Mouse (Mus musculus): ENCODE results near the gene Fam183b. TPM values are rescaled to one million over a fixed set of nuclear protein-coding genes. Genes with fewer than 3 reads are reported as not detected.
"Not testable (repeated sequence)": the region's sequence is repeated elsewhere in the genome, so short reads cannot be mapped to it uniquely, and the experiment has no call there.

Gene Fam183b
- polyA plus RNA-seq, 1 experiment from 2014 or later, result 0.37 TPM

GRCm38 (mm10) chr11:58829764-58830163 is 28.0 kb upstream of the Fam183b start:
- Histone ChIP-seq H3K9me3 (replicated peaks; ENCODE audit: low read length) (no peaks in the 10 kb centered on the region), H3K4me1 (replicated peaks; ENCODE audit: insufficient read depth, low read length) (no peaks in the 10 kb centered on the region), H3K36me3 (ENCODE audit: insufficient read depth, low read length) (no peaks in the 10 kb centered on the region), H3K9ac (ENCODE audit: low read depth, low read length) (no peak overlapping the region), H3K27me3 (ENCODE audit: insufficient read depth, low read length) (no peaks in the 10 kb centered on the region), H3K4me2 (ENCODE audit: low read length) (no peak overlapping the region), H3K4me3 (replicated peaks; ENCODE audit: low read depth, low read length) (no peak overlapping the region), H3K27ac (no peak overlapping the region)
- WGBS, result 79% methylated on average over 3 of the region's 3 CpGs
- no peak for ATAC-seq (replicated peaks; ENCODE audit: low FRiP score, low read depth)
- no peak for TF ChIP-seq CTCF (IDR thresholded peaks at IDR 0.05; ENCODE audit: low read depth)
- DNase-seq (ENCODE audit: low spot score), result no peak

- not testable (repeated sequence) for H3K27me3 ChIP-seq (ENCODE audit: insufficient read depth, low read length); H3K27ac ChIP-seq; H3K4me3 ChIP-seq (replicated peaks; ENCODE audit: low read depth, low read length); ATAC-seq (replicated peaks; ENCODE audit: low FRiP score, low read depth); DNase-seq (ENCODE audit: low spot score); H3K36me3 ChIP-seq (ENCODE audit: insufficient read depth, low read length); H3K4me2 ChIP-seq (ENCODE audit: low read length); H3K9me3 ChIP-seq (replicated peaks; ENCODE audit: low read length); H3K9ac ChIP-seq (ENCODE audit: low read depth, low read length); H3K4me1 ChIP-seq (replicated peaks; ENCODE audit: insufficient read depth, low read length)
These were observed 27.2 kb upstream of the Fam183b start, which contains the start of gene Olfr312 for GRCm38 (mm10) chr11:58828937-58829336. Gene Olfr312 (plus strand): TSS chr11:58829237.

GRCm38 (mm10) chr11:58815676-58816075 is 13.9 kb upstream of the Fam183b start:
- WGBS, result 71% methylated on average over 1 of the region's 1 CpGs
- ATAC-seq (replicated peaks; ENCODE audit: low FRiP score, low read depth), result no peak

GRCm38 (mm10) chr11:58814700-58815099 is 12.9 kb upstream of the Fam183b start, which contains the start of gene Olfr313:
Gene Olfr313 (plus strand): TSS chr11:58815000.
- H3K27ac ChIP-seq; H3K9me3 ChIP-seq (replicated peaks; ENCODE audit: low read length); H3K27me3 ChIP-seq (ENCODE audit: insufficient read depth, low read length); H3K36me3 ChIP-seq (ENCODE audit: insufficient read depth, low read length); ATAC-seq (replicated peaks; ENCODE audit: low FRiP score, low read depth); H3K9ac ChIP-seq (ENCODE audit: low read depth, low read length); H3K4me3 ChIP-seq (replicated peaks; ENCODE audit: low read depth, low read length); H3K4me2 ChIP-seq (ENCODE audit: low read length); H3K4me1 ChIP-seq (replicated peaks; ENCODE audit: insufficient read depth, low read length); DNase-seq (ENCODE audit: low spot score): not testable (repeated sequence)
- 60% methylated on average over 1 of the region's 1 CpGs for WGBS

More at GRCm38 (mm10) chr11:58815676-58816075, 13.9 kb upstream of the Fam183b start:
- Histone ChIP-seq H3K27me3 (ENCODE audit: insufficient read depth, low read length) (no peaks in the 10 kb centered on the region), H3K9me3 (replicated peaks; ENCODE audit: low read length) (no peaks in the 10 kb centered on the region), H3K4me1 (replicated peaks; ENCODE audit: insufficient read depth, low read length) (no peaks in the 10 kb centered on the region), H3K4me3 (replicated peaks; ENCODE audit: low read depth, low read length) (no peak overlapping the region), H3K9ac (ENCODE audit: low read depth, low read length) (no peak overlapping the region), H3K36me3 (ENCODE audit: insufficient read depth, low read length) (no peaks in the 10 kb centered on the region), H3K4me2 (ENCODE audit: low read length) (no peak overlapping the region), H3K27ac (no peak overlapping the region)
- no peak for TF ChIP-seq CTCF (IDR thresholded peaks at IDR 0.05; ENCODE audit: low read depth)
- no peak for DNase-seq (ENCODE audit: low spot score)

- H3K4me1 ChIP-seq (replicated peaks; ENCODE audit: insufficient read depth, low read length), result no peaks in the 10 kb centered on the region
- no peak overlapping the region for H3K4me3 ChIP-seq (replicated peaks; ENCODE audit: low read depth, low read length)
- H3K27ac ChIP-seq, result no peak overlapping the region
- no peaks in the 10 kb centered on the region for H3K27me3 ChIP-seq (ENCODE audit: insufficient read depth, low read length)
- no peak for ATAC-seq (replicated peaks; ENCODE audit: low FRiP score, low read depth)
- peak; percentile 38 for TF ChIP-seq CTCF (IDR thresholded peaks at IDR 0.05; ENCODE audit: low read depth)
- H3K4me2 ChIP-seq (ENCODE audit: low read length), result no peak overlapping the region
- no peaks in the 10 kb centered on the region for H3K9me3 ChIP-seq (replicated peaks; ENCODE audit: low read length)
- H3K9ac ChIP-seq (ENCODE audit: low read depth, low read length), result no peak overlapping the region
- 0% methylated on average over 1 of the region's 1 CpGs for WGBS
- no peak for DNase-seq (ENCODE audit: low spot score)
- no peaks in the 10 kb centered on the region for H3K36me3 ChIP-seq (ENCODE audit: insufficient read depth, low read length)
These were observed 10.2 kb upstream of the Fam183b start for GRCm38 (mm10) chr11:58812001-58812400.

- no peak for ATAC-seq (replicated peaks; ENCODE audit: low FRiP score, low read depth)
- H3K27ac ChIP-seq, result no peak overlapping the region
- no peak overlapping the region for H3K9ac ChIP-seq (ENCODE audit: low read depth, low read length)
- no peaks in the 10 kb centered on the region for H3K27me3 ChIP-seq (ENCODE audit: insufficient read depth, low read length)
- no peaks in the 10 kb centered on the region for H3K4me1 ChIP-seq (replicated peaks; ENCODE audit: insufficient read depth, low read length)
- WGBS, result 51% methylated on average over 2 of the region's 2 CpGs
- TF ChIP-seq CTCF (IDR thresholded peaks at IDR 0.05; ENCODE audit: low read depth), result no peak
- no peaks in the 10 kb centered on the region for H3K36me3 ChIP-seq (ENCODE audit: insufficient read depth, low read length)
- no peak overlapping the region for H3K4me3 ChIP-seq (replicated peaks; ENCODE audit: low read depth, low read length)
- no peak for DNase-seq (ENCODE audit: low spot score)
- H3K4me2 ChIP-seq (ENCODE audit: low read length), result no peak overlapping the region
- no peaks in the 10 kb centered on the region for H3K9me3 ChIP-seq (replicated peaks; ENCODE audit: low read length)
These were observed 2.6 kb upstream of the Fam183b start for GRCm38 (mm10) chr11:58804393-58804792.

GRCm38 (mm10) chr11:58803871-58804270 is 2.1 kb upstream of the Fam183b start:
- H3K36me3 ChIP-seq (ENCODE audit: insufficient read depth, low read length), result no peaks in the 10 kb centered on the region
- H3K4me2 ChIP-seq (ENCODE audit: low read length), result no peak overlapping the region

More at GRCm38 (mm10) chr11:58803871-58804270, 2.1 kb upstream of the Fam183b start:
- Histone ChIP-seq H3K4me1 (replicated peaks; ENCODE audit: insufficient read depth, low read length) (no peaks in the 10 kb centered on the region), H3K27me3 (ENCODE audit: insufficient read depth, low read length) (no peaks in the 10 kb centered on the region), H3K27ac (no peak overlapping the region), H3K9ac (ENCODE audit: low read depth, low read length) (no peak overlapping the region), H3K4me3 (replicated peaks; ENCODE audit: low read depth, low read length) (no peak overlapping the region), H3K9me3 (replicated peaks; ENCODE audit: low read length) (no peaks in the 10 kb centered on the region)
- 60% methylated on average over 4 of the region's 4 CpGs for WGBS
- DNase-seq (ENCODE audit: low spot score) (no peak), ATAC-seq (replicated peaks; ENCODE audit: low FRiP score, low read depth) (no peak)
- TF ChIP-seq CTCF (IDR thresholded peaks at IDR 0.05; ENCODE audit: low read depth), result no peak
